Mouse (Mus musculus): ENCODE data around the gene Rwdd1. TPM values are rescaled to one million over a fixed set of nuclear protein-coding genes. Genes with fewer than 3 reads are reported as not detected.

Rwdd1 gene
- 10 to 100 TPM; 40.0 to 55.8 TPM for total RNA-seq (2023)

DNA sequence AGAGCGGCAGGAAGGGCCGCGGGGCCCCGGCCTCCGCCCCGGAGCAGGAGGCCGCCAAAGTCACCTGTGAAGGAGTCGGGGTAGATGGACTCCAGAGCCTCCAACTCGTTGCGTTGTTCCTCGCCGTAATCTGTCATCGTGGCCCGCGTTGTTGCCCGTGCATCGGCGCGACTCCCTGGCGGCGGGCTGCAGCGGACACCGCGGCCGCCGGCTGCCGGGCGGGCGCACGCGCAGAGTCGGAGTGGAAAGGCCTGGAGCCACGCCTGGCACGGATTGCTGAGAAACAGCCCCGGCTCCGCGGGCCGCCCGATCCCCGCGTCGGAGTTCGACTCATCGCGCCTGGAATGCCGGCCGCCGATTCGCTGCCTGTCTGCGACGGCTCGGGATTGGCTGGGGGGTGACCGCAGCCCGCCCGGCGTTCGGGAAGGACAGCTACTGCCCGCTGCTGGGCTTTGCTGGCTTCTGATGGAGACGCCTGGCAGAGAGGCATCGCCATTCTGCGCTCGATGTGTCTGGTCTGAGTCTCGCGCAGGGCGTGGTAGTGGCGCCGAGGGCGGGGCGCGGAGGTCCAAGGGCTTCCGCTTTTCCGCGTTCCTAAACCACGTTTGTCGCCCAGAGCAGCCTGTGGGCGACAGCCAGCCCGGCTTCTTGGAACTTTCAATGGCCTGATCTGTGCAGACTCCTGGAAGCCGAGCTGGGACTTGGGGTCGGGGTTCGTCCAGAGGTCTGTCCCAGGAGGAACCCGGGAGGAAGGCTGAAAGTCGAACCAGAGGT, at the start of gene Rwdd1:
TSS of gene Rwdd1 (minus strand) at position 323 of the 774 bp plus-strand sequence.

DNA sequence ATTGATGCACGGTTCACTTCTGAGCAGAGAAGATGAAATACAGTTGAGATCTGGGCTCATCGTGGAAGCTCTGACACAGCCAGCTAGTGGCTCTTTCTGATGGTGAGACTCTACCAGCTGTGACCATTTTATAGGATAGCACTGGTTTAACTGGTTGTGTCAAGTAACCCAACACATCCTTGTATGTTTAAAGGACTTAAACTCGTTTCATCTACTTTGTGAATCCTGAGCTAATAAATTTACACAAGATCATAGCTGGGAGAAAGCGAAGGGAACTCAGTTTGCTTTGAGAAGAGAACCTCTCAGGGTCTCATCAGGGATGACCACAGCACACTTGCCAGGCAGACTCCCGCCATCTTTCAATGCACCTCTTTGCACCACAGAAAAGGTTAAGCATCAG, 24.8 kb upstream of the Rwdd1 start, which contains the start of gene Calhm4:
TSS of gene Calhm4 (minus strand) at position 101 of the 400 bp plus-strand sequence.

GRCm38 (mm10) chr10:34037401-34037800, 18.0 kb upstream of the Rwdd1 start, which contains the start of gene Trappc3l:
Gene Trappc3l, plus strand, starts transcription at chr10:34037597.

GRCm38 (mm10) chr10:33950803-33951583, 68.4 kb downstream of the Rwdd1 start, which contains the start of gene Zup1:
Gene Zup1, minus strand, starts transcription at chr10:33951269.

Other genes starting within 250 kb of the Rwdd1 start
- gene Sult3a2, start 232.9 kb downstream of the Rwdd1 start, total RNA-seq (2023): not detected
- gene Sult3a1, start 161.9 kb downstream of the Rwdd1 start, total RNA-seq (2023): not detected
- not detected for gene Rsph4a, start 114.5 kb downstream of the Rwdd1 start, total RNA-seq (2023)
- gene Zup1, start 68.4 kb downstream of the Rwdd1 start, total RNA-seq (2023): 100 to 1,000 TPM; 106 to 131 TPM
- not detected for gene Trappc3l, start 18.0 kb upstream of the Rwdd1 start, total RNA-seq (2023)
- not detected for gene Calhm4, start 24.7 kb upstream of the Rwdd1 start, total RNA-seq (2023)
- not detected for gene Calhm5, start 76.9 kb upstream of the Rwdd1 start, total RNA-seq (2023)
- gene Calhm6, start 108.4 kb upstream of the Rwdd1 start, total RNA-seq (2023): 10 to 100 TPM; 17.1 to 18.4 TPM
- gene Dse, start 188.1 kb upstream of the Rwdd1 start, total RNA-seq (2023): 1 to 10 TPM; 2.6 to 3.9 TPM

All from B cell, adult 67 days (primary cell).